Mouse (Mus musculus) G1E (cell line): ENCODE data around the gene Pan2.

Experiments used
- CTCF ChIP-seq: IDR thresholded peaks from 2 replicates; pipeline ENCODE4 v1.5.1; 2012; ENCODE audit warnings: low read depth, low read length, inconsistent platforms, mixed read lengths
- GATA1 ChIP-seq: IDR thresholded peaks from 2 replicates; pipeline ENCODE4 v1.6.1; 2012; ENCODE audit warnings: borderline replicate concordance, low read length, inconsistent platforms, mixed read lengths
- POLR2AphosphoS5 ChIP-seq: IDR thresholded peaks from 2 replicates; pipeline ENCODE4 v1.6.1; 2012; ENCODE audit warnings: low read depth, low read length, inconsistent platforms; ENCODE audit not compliant: insufficient replicate concordance
- TAL1 ChIP-seq: conservative IDR thresholded peaks from 2 replicates; pipeline ENCODE4 v1.6.1; 2012; ENCODE audit warnings: low read depth, low read length, inconsistent platforms, mixed read lengths

DNA sequence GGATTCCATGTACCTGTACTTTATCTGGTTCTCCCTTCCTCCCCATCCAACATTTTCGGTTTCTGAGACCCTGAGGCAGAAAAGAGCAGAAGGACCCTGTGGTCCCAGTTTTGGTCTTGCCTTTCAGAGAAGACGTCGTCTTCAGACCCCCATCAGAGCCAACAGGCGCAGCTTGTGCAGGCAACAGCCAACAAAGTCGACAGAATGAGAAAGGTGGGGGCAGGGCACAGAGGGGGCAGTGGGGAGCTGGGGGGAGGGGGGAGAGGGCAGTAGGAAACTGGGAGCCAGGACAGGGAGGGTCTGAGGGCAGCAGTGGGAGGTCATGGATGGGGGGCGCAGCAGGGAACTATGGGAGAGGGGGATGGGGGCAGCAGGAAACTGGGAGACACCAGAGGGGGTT is 25.0 kb upstream of the Pan2 start:
- TF ChIP-seq CTCF: no peak
- no peak for TF ChIP-seq TAL1
- TF ChIP-seq GATA1: no peak
- no peak for TF ChIP-seq POLR2AphosphoS5
